Mouse (Mus musculus): ENCODE measurements around the gene Cpxm2.

- TF ChIP-seq CTCF (IDR thresholded peaks at IDR 0.05; ENCODE audit: borderline replicate concordance, extremely low read depth, insufficient read depth, insufficient read length) (no peak), POLR2A (IDR thresholded peaks at IDR 0.05; ENCODE audit: borderline replicate concordance, extremely low read depth, insufficient read depth, insufficient read length, poor library complexity, severe bottlenecking) (no peak)
Observed at GRCm38 (mm10) chr7:132105326-132105725, 49.2 kb downstream of the Cpxm2 start.

Data from brain, embryonic 14.5 days (tissue).